Mouse (Mus musculus): ENCODE measurements around the gene Ptpre. TPM values are rescaled to one million over a fixed set of nuclear protein-coding genes. Genes with fewer than 3 reads are reported as not detected.
A peak's percentile ranks its signal among the peaks of the same experiment; 100 is the strongest.

Gene Ptpre
- total RNA-seq, 2 experiments from 2014 or later: 1.6 TPM

DNA sequence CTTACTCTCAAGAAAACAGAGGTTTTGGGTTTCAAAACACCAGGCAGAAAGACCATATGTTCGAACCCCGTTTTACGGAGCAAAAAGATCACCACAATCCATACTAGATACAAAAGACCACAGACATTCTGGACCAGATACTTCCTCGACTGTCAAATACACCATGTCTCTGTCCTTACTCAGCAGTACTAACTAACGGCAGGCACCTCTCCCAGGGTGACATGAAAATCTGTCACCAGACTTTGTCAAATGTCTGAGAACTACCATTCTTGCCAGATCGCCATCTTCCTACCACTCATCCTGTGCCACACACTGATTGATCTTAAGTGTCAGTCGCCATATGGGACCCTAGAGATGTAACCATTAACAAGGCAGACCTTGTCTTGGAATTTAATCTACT is 177.9 kb downstream of the Ptpre start:
- intact Hi-C loops (cut with DNase I): no loop called here
- DNase-seq: no peak

DNA sequence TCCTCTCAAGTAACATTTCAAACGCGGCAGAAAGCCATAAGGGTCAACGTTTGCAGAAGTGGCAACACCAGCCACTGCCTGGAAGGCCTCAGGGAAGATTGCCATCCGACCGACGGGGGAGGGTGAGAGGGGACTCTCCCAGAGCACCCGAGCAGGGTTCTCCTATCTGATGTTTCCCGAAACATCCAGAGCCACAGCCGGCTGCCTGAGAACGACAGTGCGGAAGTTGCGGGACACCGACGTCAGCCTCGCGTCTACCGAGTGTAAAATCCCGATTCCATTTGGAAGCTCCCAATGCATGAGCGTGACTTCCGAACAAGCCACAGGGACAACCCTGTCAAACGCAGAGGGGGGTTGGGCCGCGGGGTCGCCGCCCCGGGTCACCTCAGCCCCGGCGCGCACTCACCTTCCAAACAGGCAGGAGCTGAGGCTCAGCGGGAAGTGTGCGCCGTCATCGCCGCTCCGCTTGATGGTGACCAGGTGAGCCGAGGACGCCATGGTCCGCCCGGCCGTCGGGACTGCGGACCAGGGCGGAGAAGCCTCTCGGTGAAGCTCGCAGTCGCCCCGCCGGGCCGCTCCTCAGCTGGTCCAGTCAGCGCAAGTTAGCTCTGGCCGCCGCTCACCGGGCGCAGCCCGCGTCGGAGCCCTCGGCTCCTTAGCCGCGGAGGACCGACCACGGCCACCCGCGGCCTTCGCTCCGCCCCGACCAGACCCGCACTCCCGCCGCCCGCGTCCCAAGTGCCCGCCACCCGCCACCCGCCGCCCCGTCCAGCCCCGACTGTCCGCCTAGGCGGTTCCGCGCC is 178.6 kb downstream of the Ptpre start, which contains the start of gene Mki67:
Mki67 (minus strand) TSS at position 720 of the 803 bp plus-strand sequence.
- DNase-seq: no peak
- intact Hi-C loops (cut with DNase I): no loop called here

- peak; percentile 70 to 85 for DNase-seq
- intact Hi-C loops (cut with DNase I): no loop called here
Measured at GRCm38 (mm10) chr7:135716445-135716877, 179.2 kb downstream of the Ptpre start.

DNA sequence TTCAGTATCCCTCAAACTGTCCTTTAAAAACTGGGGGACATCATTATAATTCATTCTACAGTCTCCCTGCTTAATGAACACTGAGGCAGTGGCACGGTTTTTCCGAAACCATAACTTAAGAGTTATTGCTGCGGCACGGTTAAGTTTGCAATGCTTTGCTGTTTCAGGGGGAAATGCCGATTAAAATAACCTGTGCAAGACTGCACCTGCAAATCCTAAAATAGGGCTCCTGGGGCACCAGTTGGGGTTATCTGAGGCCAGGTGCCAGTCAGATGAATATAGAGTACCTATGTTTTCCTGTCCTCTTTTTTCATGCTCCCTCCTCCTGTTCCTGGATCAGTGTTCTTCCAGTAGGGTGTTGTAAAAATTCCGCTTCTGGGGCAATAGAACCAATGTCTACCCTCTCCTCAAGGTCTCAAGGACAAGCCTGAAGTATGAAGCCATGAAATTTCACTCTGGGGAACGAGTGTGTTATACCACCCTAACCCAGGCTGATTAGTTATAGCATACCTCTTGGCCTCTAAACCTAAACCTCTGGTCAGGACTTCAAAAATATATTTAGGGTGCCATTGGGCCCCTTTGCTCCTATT is 179.8 kb downstream of the Ptpre start:
- intact Hi-C loops (cut with DNase I): no loop called here
- no peak for DNase-seq

- intact Hi-C loops (cut with DNase I): loop anchor here (10.0 kb wide), 1 partner anchor 187 kb away; the partner anchor contains the start of gene Ptpre
- no peak for DNase-seq
Measured at GRCm38 (mm10) chr7:135721436-135721992, 184.2 kb downstream of the Ptpre start.

DNA sequence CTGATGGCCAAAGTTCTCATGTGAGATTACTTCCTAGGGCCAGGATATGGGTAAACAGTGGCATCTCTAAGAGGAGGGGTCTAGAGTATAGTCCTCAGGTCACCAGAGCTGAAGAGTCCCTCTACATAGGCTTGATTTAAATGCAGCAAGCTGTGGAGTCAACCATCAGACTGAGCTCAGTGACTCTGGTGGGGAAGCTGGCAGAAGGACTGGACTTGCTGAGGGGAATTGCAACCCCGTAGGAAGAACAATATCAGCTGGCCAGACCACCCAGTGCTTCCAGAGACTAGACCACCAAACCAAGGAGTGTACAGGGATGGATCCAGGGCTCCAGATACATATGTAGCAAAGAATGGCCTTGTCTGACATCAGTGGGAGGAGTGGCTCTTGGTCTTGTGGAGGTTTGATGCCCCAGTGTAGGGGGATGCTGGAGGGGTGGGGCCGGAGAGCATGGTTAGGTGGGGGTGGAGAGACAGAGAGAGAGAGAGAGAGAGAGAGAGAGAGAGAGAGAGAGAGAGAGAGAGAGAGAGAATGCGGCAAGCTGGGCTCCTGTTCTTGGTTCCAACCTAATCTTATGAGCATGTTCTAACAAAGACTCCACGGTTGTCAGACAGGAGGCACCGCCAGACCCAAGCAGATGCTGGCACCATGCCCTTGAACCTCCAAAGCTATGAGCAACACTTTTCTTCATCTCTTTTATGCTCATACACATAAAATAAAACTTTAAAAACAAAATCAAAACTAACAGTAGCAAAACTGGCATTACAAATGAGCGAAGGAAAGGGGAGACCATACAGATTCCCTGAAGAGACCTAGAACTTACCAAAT is 184.9 kb downstream of the Ptpre start:
- DNase-seq: no peak
- intact Hi-C loops (cut with DNase I): loop anchor here (10.0 kb wide), 1 partner anchor 187 kb away; the partner anchor contains the start of gene Ptpre

- DNase-seq: no peak
- intact Hi-C loops (cut with DNase I): loop anchor here (10.0 kb wide), 1 partner anchor 189 kb away; the partner anchor contains the start of gene Ptpre
Measured at GRCm38 (mm10) chr7:135723672-135724341, 186.5 kb downstream of the Ptpre start.

GRCm38 (mm10) chr7:135726707-135727106 is 189.4 kb downstream of the Ptpre start:
- intact Hi-C loops (cut with DNase I): loop anchor here (10.0 kb wide), 1 partner anchor 192 kb away; the partner anchor contains the start of gene Ptpre
- DNase-seq: no peak

- DNase-seq: no peak
- intact Hi-C loops (cut with DNase I): loop anchor here (10.0 kb wide), 1 partner anchor 193 kb away; the partner anchor contains the start of gene Ptpre
Measured at GRCm38 (mm10) chr7:135728038-135728437, 190.8 kb downstream of the Ptpre start.

- intact Hi-C loops (cut with DNase I): no loop called here
- no peak for DNase-seq
Measured at GRCm38 (mm10) chr7:135734379-135734778, 197.1 kb downstream of the Ptpre start.

DNA sequence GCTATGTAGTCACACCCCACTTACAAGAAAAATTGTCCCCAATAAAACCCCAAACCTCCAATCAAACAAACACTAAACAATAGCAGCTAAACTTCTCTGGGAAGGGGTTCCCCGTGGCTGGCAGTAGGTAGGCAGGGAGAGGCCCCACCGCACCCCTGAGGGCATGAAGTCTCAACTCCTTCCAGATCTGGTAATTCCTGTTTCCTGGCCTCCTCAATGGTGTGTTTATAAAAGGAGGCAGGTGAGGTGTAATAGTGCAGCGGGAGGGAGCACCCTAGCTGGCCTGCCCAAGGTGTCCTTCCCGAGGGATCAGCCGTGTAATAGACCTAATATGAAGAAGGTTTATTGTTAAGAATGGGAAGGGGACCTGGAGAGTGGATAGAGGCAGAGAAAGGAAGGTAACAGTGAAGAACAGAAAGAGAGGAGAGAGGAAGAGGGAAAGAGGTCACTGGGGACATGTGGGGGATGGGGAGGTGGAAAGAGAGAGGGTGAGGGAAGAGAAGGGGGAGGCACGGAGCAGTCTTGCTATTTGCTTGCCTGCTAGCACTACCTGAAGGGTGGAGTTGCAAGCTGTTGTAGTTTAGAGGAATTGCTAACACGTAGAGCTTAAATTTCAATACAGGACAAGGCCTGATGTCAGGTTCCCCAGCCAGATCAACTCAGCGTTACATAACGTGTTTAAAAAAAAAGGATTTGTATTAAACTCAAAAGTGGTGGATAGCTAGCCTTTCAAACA is 197.8 kb downstream of the Ptpre start:
- no peak for DNase-seq
- intact Hi-C loops (cut with DNase I): loop anchor here (5.0 kb wide), 1 partner anchor 53 kb away; no protein-coding TSS in a partner anchor

Small RNA genes lying within 50 kb of the gene (microRNA-seq; reads per million reads assigned to microRNA genes)
- gene Mir1962: 0 reads per million in 2 experiments

Other genes starting within 250 kb of the Ptpre start
- gene Foxi2, start 127.2 kb upstream of the Ptpre start, total RNA-seq (2021): not detected
- gene Clrn3, start 8.8 kb upstream of the Ptpre start, total RNA-seq (2021): not detected
- 1 to 10 TPM; 1.3 to 2.6 TPM for gene Mki67, start 178.9 kb downstream of the Ptpre start, total RNA-seq (2021)